Mouse (Mus musculus) megakaryocyte, embryonic 14.5 days (primary cell): ENCODE measurements at regions not wholly inside any gene's neighbourhood (a gene's known extent, or its start where the extent isn't known, plus 50 kb on each side); places are given as distances from the start of the nearest gene placed in this dataset.

Source experiments
- FLI1 ChIP-seq: IDR thresholded peaks from 2 replicates; pipeline ENCODE4 v1.6.1; 2012; ENCODE audit warnings: low read length, inconsistent platforms, mixed read lengths
- GATA1 ChIP-seq: IDR thresholded peaks from 3 replicates; pipeline ENCODE4 v1.6.1; 2012; ENCODE audit warnings: mixed read lengths, low read length, inconsistent platforms, borderline replicate concordance

- TF ChIP-seq FLI1 (no peak), GATA1 (no peak)
Observed at GRCm38 (mm10) chr7:129962575-129962974, 370.9 kb downstream of the Wdr11 start.
